Mouse (Mus musculus) myocyte (in vitro differentiated cells): ENCODE results near the gene Cd38. TPM values are rescaled to one million over a fixed set of nuclear protein-coding genes. Genes with fewer than 3 reads are reported as not detected.

ENCODE experiments used
- H3K27me3 ChIP-seq: one replicate; pipeline ENCODE4 v1.6.1; 2011; ENCODE audit not compliant: control insufficient read depth, insufficient read depth, insufficient read length
- H3K36me3 ChIP-seq: one replicate; pipeline ENCODE4 v1.6.1; 2011; ENCODE audit not compliant: control insufficient read depth, insufficient read depth
- H3K4me2 ChIP-seq: one replicate; pipeline ENCODE4 v1.6.1; 2011; ENCODE audit warnings: low read depth, control low read depth
- H3K4me3 ChIP-seq: one replicate; pipeline ENCODE4 v1.5.1; 2011; ENCODE audit warnings: mild to moderate bottlenecking, control low read depth, moderate library complexity
- H3K79me2 ChIP-seq: one replicate; pipeline ENCODE4 v1.6.1; 2011; ENCODE audit not compliant: control insufficient read depth, insufficient read depth
- H3ac ChIP-seq: one replicate; pipeline ENCODE4 v1.6.1; 2011; ENCODE audit not compliant: control insufficient read depth, insufficient read length
- CEBPB ChIP-seq: IDR thresholded peaks from 2 replicates; pipeline ENCODE4 v1.6.1; 2011; ENCODE audit warnings: mild to moderate bottlenecking, moderate library complexity; ENCODE audit not compliant: poor library complexity, insufficient read depth, severe bottlenecking
- E2F4 ChIP-seq: IDR thresholded peaks from one replicate; pipeline ENCODE4 v1.6.1; 2011; ENCODE audit warnings: mild to moderate bottlenecking, control low read depth, moderate library complexity; ENCODE audit not compliant: insufficient read depth
- MAX ChIP-seq: IDR thresholded peaks from one replicate; pipeline ENCODE4 v1.6.1; 2011; ENCODE audit warnings: low read depth, mild to moderate bottlenecking, control low read depth
- MYOD1 ChIP-seq, 3 experiments: IDR thresholded peaks; one replicate each; pipeline ENCODE4 v1.6.1; 2011; ENCODE audit warnings: control low read depth in 2 of 3, low read depth in 2 of 3, mild to moderate bottlenecking in 2 of 3, moderate library complexity in 1 of 3; ENCODE audit not compliant: insufficient read length in 2 of 3, control insufficient read depth in 1 of 3
- MYOG ChIP-seq, 3 experiments: IDR thresholded peaks; one replicate each; pipeline ENCODE4 v1.6.1; 2011; ENCODE audit warnings: control low read depth in 2 of 3, low read depth in 2 of 3, mild to moderate bottlenecking in 2 of 3; ENCODE audit not compliant: insufficient read length in 2 of 3, control insufficient read depth in 1 of 3, insufficient read depth in 1 of 3
- POLR2A ChIP-seq: IDR thresholded peaks from one replicate; pipeline ENCODE4 v1.6.1; 2011; ENCODE audit warnings: low read depth, mild to moderate bottlenecking, control low read depth, moderate library complexity; ENCODE audit not compliant: insufficient read length
- POLR2AphosphoS2 ChIP-seq: IDR thresholded peaks from one replicate; pipeline ENCODE4 v1.6.1; 2011; ENCODE audit warnings: low read depth, control low read depth; ENCODE audit not compliant: insufficient read length
- REST ChIP-seq: IDR thresholded peaks from one replicate; pipeline ENCODE4 v1.6.1; 2011; ENCODE audit warnings: mild to moderate bottlenecking, control low read depth, moderate library complexity; ENCODE audit not compliant: insufficient read depth, insufficient read length
- SRF ChIP-seq: IDR thresholded peaks from one replicate; pipeline ENCODE4 v1.6.1; 2011; ENCODE audit warnings: low read depth; ENCODE audit not compliant: control insufficient read depth, insufficient read length
- TCF12 ChIP-seq: IDR thresholded peaks from one replicate; pipeline ENCODE4 v1.6.1; 2011; ENCODE audit warnings: mild to moderate bottlenecking, control low read depth; ENCODE audit not compliant: poor library complexity, insufficient read depth, severe bottlenecking
- TCF3 ChIP-seq: IDR thresholded peaks from one replicate; pipeline ENCODE4 v1.6.1; 2011; ENCODE audit warnings: low read depth, control low read depth; ENCODE audit not compliant: insufficient read length
- USF1 ChIP-seq: IDR thresholded peaks from one replicate; pipeline ENCODE4 v1.6.1; 2011; ENCODE audit warnings: low read depth, mild to moderate bottlenecking, control low read depth, moderate library complexity
- polyA plus RNA-seq: library from polyadenylated mRNA; unstranded; fragments of >200 nt; fragmentation: generic; extraction: Trizol; gene quantifications from one replicate; pipeline ENCODE4 v1.2.1, GENCODE M21; 2012; ENCODE audit warnings: missing spikeins

The Cd38 gene
- polyA plus RNA-seq, 1 experiment: 0.10 TPM

- TF ChIP-seq MYOD1 (IDR thresholded peaks at IDR 0.05; ENCODE audit: control insufficient read depth in 1 of 3, insufficient read length in 2 of 3, low read depth in 2 of 3): no peak
- H3K27me3 ChIP-seq: no peaks in the 10 kb centered on the region
- H3K36me3 ChIP-seq: no peaks in the 10 kb centered on the region
- H3K4me3 ChIP-seq: no peak overlapping the region
- H3K4me2 ChIP-seq: no peak overlapping the region
- no peaks in the 10 kb centered on the region for H3K79me2 ChIP-seq
- H3ac ChIP-seq: no peak overlapping the region
Measured at GRCm38 (mm10) chr5:43845646-43846045, 22.7 kb upstream of the Cd38 start.

GRCm38 (mm10) chr5:43846227-43846626 lies 22.1 kb upstream of the Cd38 start:
- Histone ChIP-seq H3K27me3 (no peaks in the 10 kb centered on the region), H3K4me3 (no peak overlapping the region), H3K36me3 (no peaks in the 10 kb centered on the region), H3K79me2 (no peaks in the 10 kb centered on the region), H3ac (no peak overlapping the region), H3K4me2 (no peak overlapping the region)
- TF ChIP-seq POLR2A (no peak), E2F4 (no peak), MYOD1 (IDR thresholded peaks at IDR 0.05; ENCODE audit: control insufficient read depth in 1 of 3, insufficient read length in 2 of 3, low read depth in 2 of 3) (no peak), SRF (no peak), TCF3 (no peak)

GRCm38 (mm10) chr5:43847555-43847954 lies 20.8 kb upstream of the Cd38 start:
- Histone ChIP-seq H3ac (no peak overlapping the region), H3K4me2 (no peak overlapping the region), H3K36me3 (no peaks in the 10 kb centered on the region), H3K79me2 (no peaks in the 10 kb centered on the region), H3K4me3 (no peak overlapping the region), H3K27me3 (no peaks in the 10 kb centered on the region)
- TF ChIP-seq SRF: no peak
- TF ChIP-seq MYOG (IDR thresholded peaks at IDR 0.05; ENCODE audit: control insufficient read depth in 1 of 3, insufficient read depth in 1 of 3, insufficient read length in 2 of 3, low read depth in 2 of 3): no peak
- TF ChIP-seq USF1: no peak
- TF ChIP-seq MAX: no peak
- no peak for TF ChIP-seq E2F4
- no peak for TF ChIP-seq POLR2AphosphoS2
- no peak for TF ChIP-seq MYOD1 (IDR thresholded peaks at IDR 0.05; ENCODE audit: control insufficient read depth in 1 of 3, insufficient read length in 2 of 3, low read depth in 2 of 3)
- no peak for TF ChIP-seq POLR2A
- no peak for TF ChIP-seq REST
- no peak for TF ChIP-seq TCF12
- TF ChIP-seq TCF3: no peak
- TF ChIP-seq CEBPB: no peak

- Histone ChIP-seq H3K27me3 (no peaks in the 10 kb centered on the region), H3K79me2 (no peaks in the 10 kb centered on the region), H3ac (no peak overlapping the region), H3K4me3 (no peak overlapping the region), H3K4me2 (no peak overlapping the region), H3K36me3 (no peaks in the 10 kb centered on the region)
- TF ChIP-seq SRF (no peak), MAX (no peak), E2F4 (no peak), REST (no peak), USF1 (no peak), TCF3 (no peak)
Measured at GRCm38 (mm10) chr5:43848275-43848674, 20.1 kb upstream of the Cd38 start.

DNA sequence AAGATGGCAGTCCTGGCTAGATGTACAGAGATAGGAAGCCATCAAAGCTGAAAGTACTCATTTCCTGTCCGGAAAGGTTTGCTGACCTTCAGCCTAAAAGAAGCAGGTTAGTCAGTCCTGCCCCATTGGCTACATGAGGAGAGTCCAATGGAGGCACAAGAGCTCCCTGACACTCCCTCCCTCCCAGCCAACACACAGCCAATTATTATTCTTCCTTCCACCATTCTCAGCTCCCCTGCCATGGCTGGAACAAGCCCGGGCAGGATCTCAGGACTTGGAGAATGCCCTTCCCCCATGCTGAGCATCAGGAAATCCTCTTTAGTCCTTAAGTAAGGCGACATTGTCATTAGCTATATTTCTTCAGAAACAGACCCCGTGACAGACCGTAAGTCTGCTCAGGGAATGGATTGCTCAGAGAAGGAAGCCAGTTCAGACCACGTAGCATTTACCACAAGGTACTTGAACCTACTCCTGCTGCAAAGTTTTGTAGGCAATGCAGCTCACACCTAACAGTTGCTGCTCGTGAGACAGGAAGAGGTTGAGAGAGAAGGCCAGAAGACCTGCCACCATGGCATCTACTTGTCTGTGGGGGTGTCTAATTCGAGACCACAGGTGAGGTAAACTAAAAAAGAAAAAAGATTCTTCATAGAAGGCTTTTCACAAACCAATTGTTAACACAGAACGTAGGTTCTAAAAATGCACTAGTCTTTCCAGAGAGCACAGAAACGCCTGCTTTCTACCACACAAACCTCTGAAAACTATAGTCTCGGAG lies 15.1 kb upstream of the Cd38 start:
- H3ac ChIP-seq: no peak overlapping the region
- H3K4me2 ChIP-seq: no peak overlapping the region
- H3K27me3 ChIP-seq: no peaks in the 10 kb centered on the region
- H3K4me3 ChIP-seq: no peak overlapping the region
- no peaks in the 10 kb centered on the region for H3K36me3 ChIP-seq
- TF ChIP-seq TCF12 (no peak), MYOG (IDR thresholded peaks at IDR 0.05; ENCODE audit: control insufficient read depth in 1 of 3, insufficient read depth in 1 of 3, insufficient read length in 2 of 3, low read depth in 2 of 3) (no peak), POLR2AphosphoS2 (no peak), SRF (no peak), USF1 (no peak), E2F4 (no peak), TCF3 (no peak), MAX (no peak), POLR2A (no peak), MYOD1 (IDR thresholded peaks at IDR 0.05; ENCODE audit: control insufficient read depth in 1 of 3, insufficient read length in 2 of 3, low read depth in 2 of 3) (no peak), CEBPB (no peak), REST (no peak)
- H3K79me2 ChIP-seq: no peaks in the 10 kb centered on the region
